Mouse (Mus musculus) kidney, postnatal 36 days (tissue): ENCODE measurements around the gene Cul9.

ENCODE experiments used
- DNase-seq, 2 experiments: peaks; one replicate each; pipeline ENCODE4 v3.0.0; 2021 to 2022; ENCODE audit warnings: mixed read lengths in 2 of 2

The Cul9 gene

GRCm38 (mm10) chr17:46552841-46553423, 6.7 kb upstream of the Cul9 start:
- peak; percentile 95 to 97 for DNase-seq

- no peak for DNase-seq
Measured at GRCm38 (mm10) chr17:46552151-46552550, 6.0 kb upstream of the Cul9 start.

- DNase-seq: no peak
Measured at GRCm38 (mm10) chr17:46551369-46551768, 5.2 kb upstream of the Cul9 start.

- no peak for DNase-seq
Measured at GRCm38 (mm10) chr17:46550904-46551303, 4.7 kb upstream of the Cul9 start.

GRCm38 (mm10) chr17:46549642-46550041, 3.5 kb upstream of the Cul9 start:
- no peak for DNase-seq

- peak; percentile 87 to 94 for DNase-seq
Measured at GRCm38 (mm10) chr17:46549193-46549592, 3.0 kb upstream of the Cul9 start.

GRCm38 (mm10) chr17:46548741-46549140, 2.6 kb upstream of the Cul9 start:
- DNase-seq: peak; percentile 62 to 67

- DNase-seq: no peak
Measured at GRCm38 (mm10) chr17:46547923-46548322, 1.7 kb upstream of the Cul9 start.

- DNase-seq: no peak
Measured at GRCm38 (mm10) chr17:46546995-46547394, 807 bp upstream of the Cul9 start.

- no peak for DNase-seq
Measured at GRCm38 (mm10) chr17:46546591-46546990, 403 bp upstream of the Cul9 start.

- DNase-seq: no peak
Measured at GRCm38 (mm10) chr17:46543661-46544060, 2.5 kb downstream of the Cul9 start.

GRCm38 (mm10) chr17:46525579-46526307, 20.4 kb downstream of the Cul9 start:
- peak; percentile 67 to 91 for DNase-seq

GRCm38 (mm10) chr17:46525065-46525464, 21.1 kb downstream of the Cul9 start:
- DNase-seq: no peak

- peak in 1 of 2 experiments; percentile 44 for DNase-seq
Measured at GRCm38 (mm10) chr17:46521963-46522668, 24.1 kb downstream of the Cul9 start.

- DNase-seq: no peak
Measured at GRCm38 (mm10) chr17:46521174-46521573, 25.0 kb downstream of the Cul9 start.

GRCm38 (mm10) chr17:46520385-46520979, 25.7 kb downstream of the Cul9 start:
- no peak for DNase-seq

- DNase-seq: no peak
Measured at GRCm38 (mm10) chr17:46519971-46520370, 26.2 kb downstream of the Cul9 start.

- DNase-seq: peak in 1 of 2 experiments; percentile 47
Measured at GRCm38 (mm10) chr17:46513329-46513728, 32.9 kb downstream of the Cul9 start.

GRCm38 (mm10) chr17:46511059-46511710, 35.0 kb downstream of the Cul9 start:
- peak; percentile 38 to 51 for DNase-seq

GRCm38 (mm10) chr17:46505617-46506016, 40.6 kb downstream of the Cul9 start:
- DNase-seq: peak; percentile 88 to 89

GRCm38 (mm10) chr17:46503847-46504638, 42.1 kb downstream of the Cul9 start:
- peak; percentile 94 for DNase-seq

- DNase-seq: peak; percentile 31 to 44
Measured at GRCm38 (mm10) chr17:46502775-46503174, 43.4 kb downstream of the Cul9 start.
